Mouse (Mus musculus): Measurements from ENCODE around the gene Irf2. TPM values are rescaled to one million over a fixed set of nuclear protein-coding genes. Genes with fewer than 3 reads are reported as not detected.

The Irf2 gene
- polyA plus RNA-seq, 1 experiment from 2014 or later: 23.2 TPM

GRCm38 (mm10) chr8:46752986-46753385 lies 13.5 kb downstream of the Irf2 start:
- no peak for ATAC-seq (ENCODE audit: insufficient number of reproducible peaks, insufficient read depth, low FRiP score, low read depth)
- H3K9ac ChIP-seq (replicated peaks; ENCODE audit: low read depth, low read length): no peak overlapping the region
- H3K27ac ChIP-seq (ENCODE audit: low read length): no peak overlapping the region
- H3K4me3 ChIP-seq (ENCODE audit: low read depth, low read length): no peak overlapping the region
- 73% methylated on average over 12 of the region's 12 CpGs for WGBS
- no peaks in the 10 kb centered on the region; the same call in 1 of the 2 replicates for H3K9me3 ChIP-seq (ENCODE audit: control insufficient read depth, low read depth, low read length)
- no peaks in the 10 kb centered on the region for H3K27me3 ChIP-seq (ENCODE audit: control insufficient read depth, insufficient read depth, low read length)
- no peaks in the 10 kb centered on the region for H3K36me3 ChIP-seq (ENCODE audit: control insufficient read depth, insufficient read depth, low read length)
- H3K4me2 ChIP-seq (replicated peaks; ENCODE audit: low read depth, low read length): no peak overlapping the region
- peaks cover 24% of the 10 kb centered on the region; the same call in 1 of the 2 replicates for H3K4me1 ChIP-seq (ENCODE audit: control insufficient read depth, insufficient read depth, low read length)

DNA sequence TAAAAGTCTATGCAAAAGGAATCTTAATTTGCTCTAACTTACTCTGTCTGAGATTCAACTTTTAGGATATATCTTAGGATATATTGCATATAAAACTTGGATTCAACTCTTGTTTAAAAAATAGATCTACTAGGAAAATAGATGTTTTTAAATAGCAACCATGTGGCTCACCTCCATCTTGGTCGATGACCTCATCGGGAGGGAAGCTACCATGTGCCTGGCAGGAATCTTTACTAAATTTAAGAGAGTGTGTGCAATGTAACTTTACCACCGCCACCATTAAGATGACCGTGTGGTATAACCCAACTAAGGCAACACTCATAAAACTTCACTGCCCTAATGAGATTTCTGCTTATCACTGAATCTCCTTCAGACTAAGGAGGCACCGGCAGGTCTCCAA lies 14.8 kb downstream of the Irf2 start:
- Histone ChIP-seq H3K9ac (replicated peaks; ENCODE audit: low read depth, low read length) (no peak overlapping the region), H3K4me1 (ENCODE audit: control insufficient read depth, insufficient read depth, low read length) (peaks cover 24% of the 10 kb centered on the region; the same call in 1 of the 2 replicates), H3K4me2 (replicated peaks; ENCODE audit: low read depth, low read length) (no peak overlapping the region), H3K36me3 (ENCODE audit: control insufficient read depth, insufficient read depth, low read length) (no peaks in the 10 kb centered on the region), H3K27me3 (ENCODE audit: control insufficient read depth, insufficient read depth, low read length) (no peaks in the 10 kb centered on the region), H3K9me3 (ENCODE audit: control insufficient read depth, low read depth, low read length) (no peaks in the 10 kb centered on the region; the same call in 1 of the 2 replicates), H3K4me3 (ENCODE audit: low read depth, low read length) (no peak overlapping the region), H3K27ac (ENCODE audit: low read length) (no peak overlapping the region)
- no peak for ATAC-seq (ENCODE audit: insufficient number of reproducible peaks, insufficient read depth, low FRiP score, low read depth)
- WGBS: 84% methylated on average over 5 of the region's 5 CpGs

GRCm38 (mm10) chr8:46755731-46756333 lies 16.3 kb downstream of the Irf2 start:
- ATAC-seq (ENCODE audit: insufficient number of reproducible peaks, insufficient read depth, low FRiP score, low read depth): no peak
- 67% methylated on average over 5 of the region's 5 CpGs for WGBS

DNA sequence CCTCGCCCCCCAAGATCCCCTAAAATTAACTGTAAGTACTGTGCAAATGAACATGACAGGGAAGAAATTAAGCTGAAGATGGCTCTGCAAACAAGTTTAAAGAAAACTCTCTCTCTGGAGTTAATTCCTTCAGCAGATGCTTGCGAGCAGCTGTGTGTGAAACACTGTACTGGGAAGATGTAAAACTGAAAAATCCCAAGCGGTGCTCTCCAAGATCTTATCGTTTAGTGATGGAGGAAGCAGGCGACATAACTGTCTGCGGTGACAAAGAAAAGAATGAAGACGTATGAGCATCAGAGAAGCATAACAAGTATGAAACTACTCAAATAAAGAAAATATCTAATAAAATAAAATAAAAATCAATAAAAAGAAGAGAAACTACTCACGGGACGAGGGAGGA lies 18.1 kb downstream of the Irf2 start:
- H3K36me3 ChIP-seq (ENCODE audit: control insufficient read depth, insufficient read depth, low read length): no peaks in the 10 kb centered on the region
- 0 out of 2 replicates have a peak, but pooled peaks cover 5% of the 10 kb centered on the region for H3K4me1 ChIP-seq (ENCODE audit: control insufficient read depth, insufficient read depth, low read length)
- no peak overlapping the region for H3K9ac ChIP-seq (replicated peaks; ENCODE audit: low read depth, low read length)
- H3K4me3 ChIP-seq (ENCODE audit: low read depth, low read length): no peak overlapping the region
- H3K9me3 ChIP-seq (ENCODE audit: control insufficient read depth, low read depth, low read length): no peaks in the 10 kb centered on the region; the same call in 1 of the 2 replicates
- 88% methylated on average over 9 of the region's 9 CpGs for WGBS
- no peaks in the 10 kb centered on the region for H3K27me3 ChIP-seq (ENCODE audit: control insufficient read depth, insufficient read depth, low read length)
- no peak overlapping the region for H3K4me2 ChIP-seq (replicated peaks; ENCODE audit: low read depth, low read length)
- no peak for ATAC-seq (ENCODE audit: insufficient number of reproducible peaks, insufficient read depth, low FRiP score, low read depth)
- no peak overlapping the region for H3K27ac ChIP-seq (ENCODE audit: low read length)

More at GRCm38 (mm10) chr8:46755731-46756333, 16.3 kb downstream of the Irf2 start:
- Histone ChIP-seq H3K4me3 (ENCODE audit: low read depth, low read length) (no peak overlapping the region), H3K4me2 (replicated peaks; ENCODE audit: low read depth, low read length) (no peak overlapping the region), H3K27me3 (ENCODE audit: control insufficient read depth, insufficient read depth, low read length) (no peaks in the 10 kb centered on the region), H3K9me3 (ENCODE audit: control insufficient read depth, low read depth, low read length) (no peaks in the 10 kb centered on the region; the same call in 1 of the 2 replicates), H3K27ac (ENCODE audit: low read length) (no peak overlapping the region), H3K36me3 (ENCODE audit: control insufficient read depth, insufficient read depth, low read length) (no peaks in the 10 kb centered on the region), H3K9ac (replicated peaks; ENCODE audit: low read depth, low read length) (no peak overlapping the region), H3K4me1 (ENCODE audit: control insufficient read depth, insufficient read depth, low read length) (peaks cover 19% of the 10 kb centered on the region; the same call in 1 of the 2 replicates)

DNA sequence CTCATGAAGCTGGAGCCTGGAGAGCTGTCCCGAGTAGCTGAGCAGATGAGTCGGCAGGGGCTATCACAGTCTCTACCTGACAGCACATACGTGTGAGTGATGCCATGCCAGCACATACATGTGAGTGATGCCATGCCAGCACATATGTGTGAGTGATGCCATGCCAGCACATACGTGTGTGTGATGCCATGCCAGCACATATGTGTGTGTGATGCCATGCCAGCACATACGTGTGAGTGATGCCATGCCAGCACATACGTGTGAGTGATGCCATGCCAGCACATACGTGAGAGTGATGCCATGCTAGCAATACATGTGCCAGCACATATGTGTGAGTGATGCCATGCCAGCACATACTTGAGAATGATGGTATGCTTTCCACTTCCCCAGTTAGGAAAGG lies 18.6 kb downstream of the Irf2 start:
- Histone ChIP-seq H3K4me1 (ENCODE audit: control insufficient read depth, insufficient read depth, low read length) (0 out of 2 replicates have a peak, but pooled peaks cover 5% of the 10 kb centered on the region), H3K27me3 (ENCODE audit: control insufficient read depth, insufficient read depth, low read length) (no peaks in the 10 kb centered on the region), H3K36me3 (ENCODE audit: control insufficient read depth, insufficient read depth, low read length) (no peaks in the 10 kb centered on the region), H3K9ac (replicated peaks; ENCODE audit: low read depth, low read length) (no peak overlapping the region), H3K4me3 (ENCODE audit: low read depth, low read length) (no peak overlapping the region), H3K27ac (ENCODE audit: low read length) (no peak overlapping the region), H3K9me3 (ENCODE audit: control insufficient read depth, low read depth, low read length) (no peaks in the 10 kb centered on the region; the same call in 1 of the 2 replicates), H3K4me2 (replicated peaks; ENCODE audit: low read depth, low read length) (no peak overlapping the region)
- no peak for ATAC-seq (ENCODE audit: insufficient number of reproducible peaks, insufficient read depth, low FRiP score, low read depth)
- 90% methylated on average over 7 of the region's 7 CpGs for WGBS

GRCm38 (mm10) chr8:46758676-46759075 lies 19.1 kb downstream of the Irf2 start:
- Histone ChIP-seq H3K27me3 (ENCODE audit: control insufficient read depth, insufficient read depth, low read length) (no peaks in the 10 kb centered on the region), H3K27ac (ENCODE audit: low read length) (no peak overlapping the region), H3K9ac (replicated peaks; ENCODE audit: low read depth, low read length) (no peak overlapping the region), H3K36me3 (ENCODE audit: control insufficient read depth, insufficient read depth, low read length) (no peaks in the 10 kb centered on the region), H3K4me1 (ENCODE audit: control insufficient read depth, insufficient read depth, low read length) (0 out of 2 replicates have a peak, but pooled peaks cover 5% of the 10 kb centered on the region), H3K4me2 (replicated peaks; ENCODE audit: low read depth, low read length) (no peak overlapping the region), H3K4me3 (ENCODE audit: low read depth, low read length) (no peak overlapping the region), H3K9me3 (ENCODE audit: control insufficient read depth, low read depth, low read length) (no peaks in the 10 kb centered on the region; the same call in 1 of the 2 replicates)
- 62% methylated on average over 2 of the region's 2 CpGs for WGBS
- no peak for ATAC-seq (ENCODE audit: insufficient number of reproducible peaks, insufficient read depth, low FRiP score, low read depth)

GRCm38 (mm10) chr8:46759562-46759961 lies 20.0 kb downstream of the Irf2 start:
- Histone ChIP-seq H3K9me3 (ENCODE audit: control insufficient read depth, low read depth, low read length) (no peaks in the 10 kb centered on the region; the same call in 1 of the 2 replicates), H3K27me3 (ENCODE audit: control insufficient read depth, insufficient read depth, low read length) (no peaks in the 10 kb centered on the region), H3K4me2 (replicated peaks; ENCODE audit: low read depth, low read length) (no peak overlapping the region), H3K9ac (replicated peaks; ENCODE audit: low read depth, low read length) (no peak overlapping the region), H3K27ac (ENCODE audit: low read length) (no peak overlapping the region), H3K36me3 (ENCODE audit: control insufficient read depth, insufficient read depth, low read length) (no peaks in the 10 kb centered on the region), H3K4me1 (ENCODE audit: control insufficient read depth, insufficient read depth, low read length) (0 out of 2 replicates have a peak, but pooled peaks cover 5% of the 10 kb centered on the region), H3K4me3 (ENCODE audit: low read depth, low read length) (no peak overlapping the region)
- no peak for ATAC-seq (ENCODE audit: insufficient number of reproducible peaks, insufficient read depth, low FRiP score, low read depth)
- WGBS: 84% methylated on average over 7 of the region's 7 CpGs

DNA sequence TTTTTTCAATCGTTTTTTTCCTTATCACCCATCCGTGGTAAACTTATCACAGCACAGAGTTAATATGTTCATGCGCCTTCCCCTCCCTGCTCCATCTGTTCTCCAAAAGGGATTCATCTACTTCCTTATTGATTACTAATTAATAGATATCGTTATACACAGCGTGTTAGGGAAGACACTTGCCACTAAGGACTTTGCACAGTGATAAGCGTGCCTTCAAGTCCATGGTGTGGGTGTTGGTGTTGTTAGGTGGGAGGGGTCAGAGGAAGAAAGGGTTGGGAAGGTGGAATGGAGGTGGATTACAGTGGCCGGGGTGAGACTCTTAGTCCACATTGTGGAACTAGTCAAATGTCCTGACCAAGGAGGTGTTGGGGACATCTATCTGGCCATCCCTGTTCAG lies 21.2 kb downstream of the Irf2 start:
- Histone ChIP-seq H3K4me1 (ENCODE audit: control insufficient read depth, insufficient read depth, low read length) (0 out of 2 replicates have a peak, but pooled peaks cover 5% of the 10 kb centered on the region), H3K27me3 (ENCODE audit: control insufficient read depth, insufficient read depth, low read length) (no peaks in the 10 kb centered on the region), H3K4me3 (ENCODE audit: low read depth, low read length) (no peak overlapping the region), H3K9me3 (ENCODE audit: control insufficient read depth, low read depth, low read length) (no peaks in the 10 kb centered on the region; the same call in 1 of the 2 replicates), H3K36me3 (ENCODE audit: control insufficient read depth, insufficient read depth, low read length) (no peaks in the 10 kb centered on the region), H3K4me2 (replicated peaks; ENCODE audit: low read depth, low read length) (no peak overlapping the region), H3K27ac (ENCODE audit: low read length) (no peak overlapping the region), H3K9ac (replicated peaks; ENCODE audit: low read depth, low read length) (no peak overlapping the region)
- WGBS: 89% methylated on average over 7 of the region's 7 CpGs
- no peak for ATAC-seq (ENCODE audit: insufficient number of reproducible peaks, insufficient read depth, low FRiP score, low read depth)

Data from stomach, embryonic 14.5 days (tissue).